Mouse (Mus musculus): ENCODE results near the gene Adgrl2.

GRCm38 (mm10) chr3:148990531-148991003, at the start of gene Adgrl2:
- TF ChIP-seq CTCF (IDR thresholded peaks at IDR 0.05; ENCODE audit: control insufficient read depth, insufficient read depth, low read length), result no peak
- TF ChIP-seq POLR2A (IDR thresholded peaks at IDR 0.05; ENCODE audit: borderline replicate concordance, control insufficient read depth, low read depth, low read length), result no peak

Measured in bone marrow, adult 2 months (tissue).